In the genomic region with DNA sequence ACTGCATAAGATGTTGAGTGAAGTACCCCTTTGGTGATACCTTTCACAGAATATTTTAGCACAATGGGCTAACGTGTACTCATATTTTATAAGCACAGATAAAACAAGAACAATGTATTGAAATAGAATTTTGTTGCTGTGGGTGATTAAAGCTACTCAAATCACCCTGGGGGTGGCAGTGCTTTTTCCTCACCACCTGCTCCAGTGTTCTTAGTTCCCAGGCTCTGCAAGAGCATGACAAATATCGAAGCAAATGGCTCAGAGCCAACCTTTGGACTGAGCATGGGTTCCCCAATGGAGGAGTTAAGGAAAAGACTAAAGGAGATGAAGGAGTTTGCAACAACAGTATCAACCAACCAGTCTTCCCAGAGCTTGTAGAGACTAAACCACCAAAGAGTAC, we compare ENCODE assay signal across 10 mouse cellular contexts.
"Had no signal": no experiment of that assay in that cellular context is flagged by ENCODE, and none has a peak within 500 bp of the region (broad histone marks: within the 10 kb centered on the region; RNA-seq: fewer than 3 reads in every experiment).

No protein-coding gene starts in this region.

- ATAC-seq: intestine, postnatal 0 days; liver, postnatal 0 days; midbrain, embryonic 15.5 days had no signal

- DNase-seq: kidney, adult 8-10 months; kidney, postnatal 25 days; liver; liver, embryonic 13.5 days; liver, postnatal 0 days; lung, postnatal 14 days; right cerebral cortex, postnatal 14 days; thymus, postnatal 36 days had no signal
